Mouse (Mus musculus) testis, postnatal 10 days (tissue): Measurements from ENCODE around the gene Kcnk6.
A peak's percentile ranks its signal among the peaks of the same experiment; 100 is the strongest.

Source experiments
- DNase-seq: peaks from one replicate; pipeline ENCODE4 v3.0.0; 2021; ENCODE audit warnings: low spot score

Kcnk6 gene

GRCm38 (mm10) chr7:29232247-29233013 is at the start of gene Kcnk6:
TSS of gene Kcnk6 (minus strand) at chr7:29232515.
- peak; percentile 75 for DNase-seq

- DNase-seq, result peak; percentile 89
Measured at GRCm38 (mm10) chr7:29281201-29282073, 49.1 kb upstream of the Kcnk6 start, which contains the start of gene Spint2. TSS of gene Spint2 (minus strand) at chr7:29281912.

GRCm38 (mm10) chr7:29280801-29281200 is 48.5 kb upstream of the Kcnk6 start:
- no peak for DNase-seq

GRCm38 (mm10) chr7:29279924-29280323 is 47.6 kb upstream of the Kcnk6 start:
- DNase-seq, result no peak

GRCm38 (mm10) chr7:29279261-29279660 is 46.9 kb upstream of the Kcnk6 start:
- DNase-seq, result no peak

- no peak for DNase-seq
Measured at GRCm38 (mm10) chr7:29277510-29277909, 45.2 kb upstream of the Kcnk6 start.

- DNase-seq, result no peak
Measured at GRCm38 (mm10) chr7:29276715-29277114, 44.4 kb upstream of the Kcnk6 start.

GRCm38 (mm10) chr7:29271687-29272465 is 39.6 kb upstream of the Kcnk6 start:
- no peak for DNase-seq

- DNase-seq, result no peak
Measured at GRCm38 (mm10) chr7:29270445-29270844, 38.1 kb upstream of the Kcnk6 start.

- no peak for DNase-seq
Measured at GRCm38 (mm10) chr7:29266931-29267330, 34.6 kb upstream of the Kcnk6 start.

- DNase-seq, result no peak
Measured at GRCm38 (mm10) chr7:29265636-29266035, 33.3 kb upstream of the Kcnk6 start.

GRCm38 (mm10) chr7:29263831-29264230 is 31.5 kb upstream of the Kcnk6 start:
- DNase-seq, result no peak

GRCm38 (mm10) chr7:29262151-29262550 is 29.8 kb upstream of the Kcnk6 start:
- no peak for DNase-seq

- DNase-seq, result no peak
Measured at GRCm38 (mm10) chr7:29259781-29260730, 27.7 kb upstream of the Kcnk6 start.

- no peak for DNase-seq
Measured at GRCm38 (mm10) chr7:29257368-29257767, 25.1 kb upstream of the Kcnk6 start.

- DNase-seq, result no peak
Measured at GRCm38 (mm10) chr7:29255875-29256274, 23.6 kb upstream of the Kcnk6 start.

GRCm38 (mm10) chr7:29253842-29254241 is 21.5 kb upstream of the Kcnk6 start:
- no peak for DNase-seq

GRCm38 (mm10) chr7:29251166-29251565 is 18.9 kb upstream of the Kcnk6 start:
- no peak for DNase-seq

- DNase-seq, result no peak
Measured at GRCm38 (mm10) chr7:29248261-29248841, 16.0 kb upstream of the Kcnk6 start, which contains the start of gene 2200002D01Rik. TSS of gene 2200002D01Rik (minus strand) at chr7:29248466.

- DNase-seq, result no peak
Measured at GRCm38 (mm10) chr7:29247706-29248105, 15.4 kb upstream of the Kcnk6 start.

- DNase-seq, result peak; percentile 94
Measured at GRCm38 (mm10) chr7:29247314-29247700, 15.0 kb upstream of the Kcnk6 start.
